Mouse (Mus musculus) bone marrow, adult 2 months (tissue): ENCODE results near the gene Gm10439. TPM values are rescaled to one million over a fixed set of nuclear protein-coding genes. Genes with fewer than 3 reads are reported as not detected.
"Not testable (repeated sequence)": the region's sequence is repeated elsewhere in the genome, so short reads cannot be mapped to it uniquely, and the experiment has no call there.

ENCODE experiments used
- H3K27ac ChIP-seq: fragments of 200-500 bp; 2 replicates; pipeline ENCODE4 v1.5.1; 2012; ENCODE audit warnings: low read depth, mild to moderate bottlenecking, control low read depth, inconsistent platforms, low read length; ENCODE audit not compliant: control insufficient read depth, poor library complexity, insufficient read depth
- H3K4me1 ChIP-seq: fragments of 200-500 bp; 2 replicates; pipeline ENCODE4 v1.6.1; 2011; ENCODE audit warnings: low read length; ENCODE audit not compliant: control insufficient read depth, insufficient read depth
- H3K4me3 ChIP-seq: fragments of 200-500 bp; replicated peaks from 2 replicates; pipeline ENCODE3; 2011; ENCODE audit warnings: mild to moderate bottlenecking, low read depth, low read length, control low read depth; ENCODE audit not compliant: control insufficient read depth
- WGBS: fragments of 180-500 bp; shearing (Covaris S2); methylation state at CpG from one replicate; pipeline ENCODE4 v1.1.7; 2018; 5-methylcytosine and 5-hydroxymethylcytosine counted together
- polyA plus RNA-seq: library from polyadenylated mRNA; stranded (reverse); fragments of >200 nt; gene quantifications from 2 replicates; pipeline ENCODE4 v1.2.4, GENCODE M21; 2011; ENCODE audit warnings: low replicate concordance; ENCODE audit not compliant: missing spikeins, insufficient read depth, insufficient read length

Gene Gm10439
- not detected in 2 replicates for polyA plus RNA-seq

DNA sequence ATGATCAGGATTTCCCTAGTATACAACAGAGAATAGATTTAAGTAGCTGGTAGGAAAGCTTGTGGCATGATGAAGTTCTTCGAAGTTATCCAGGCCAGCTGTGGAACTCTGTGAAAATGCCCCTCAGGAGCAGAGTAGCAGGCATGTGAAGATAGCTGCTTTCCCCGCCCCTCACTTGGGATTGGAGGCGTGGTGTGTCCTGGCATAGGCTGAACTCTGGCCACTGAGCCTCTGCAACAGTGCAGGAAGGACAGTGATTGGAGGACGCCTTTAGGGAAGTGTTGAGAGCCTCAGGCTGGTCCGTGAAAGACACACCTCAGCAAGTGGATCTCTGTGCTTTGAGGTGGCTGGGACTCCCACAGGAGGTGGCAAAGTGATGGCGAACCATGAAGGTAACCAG lies at the start of gene Gm10439:
TSS of gene Gm10439 (plus strand) at position 301 of the 400 bp plus-strand sequence.
- H3K4me3 ChIP-seq, H3K4me1 ChIP-seq, H3K27ac ChIP-seq: not testable (repeated sequence)
- WGBS = no CpG with 5 or more reads among the region's 6 CpGs

Other genes starting within 250 kb of the Gm10439 start
- gene Gm15085, start 147.0 kb upstream of the Gm10439 start, polyA plus RNA-seq = not detected in 2 replicates
- not detected in 2 replicates for gene Gm15097, start 189.9 kb downstream of the Gm10439 start, polyA plus RNA-seq